Mouse (Mus musculus): Measurements from ENCODE around the gene Olfm1.

Olfm1 gene

GRCm38 (mm10) chr2:28204167-28204566 lies 11.4 kb downstream of the Olfm1 start:
- in situ Hi-C loops (cut with MboI; ENCODE audit: low sequenced_read_pairs), result loop anchor here (5.0 kb wide), 1 partner anchor 208 kb away; no protein-coding TSS in a partner anchor

- in situ Hi-C loops (cut with MboI; ENCODE audit: low sequenced_read_pairs), result loop anchor here (5.0 kb wide), 1 partner anchor 207 kb away; no protein-coding TSS in a partner anchor
These were observed 12.1 kb downstream of the Olfm1 start for GRCm38 (mm10) chr2:28204677-28205466.

GRCm38 (mm10) chr2:28205467-28205805 lies 12.6 kb downstream of the Olfm1 start:
- in situ Hi-C loops (cut with MboI; ENCODE audit: low sequenced_read_pairs), result no loop called here

DNA sequence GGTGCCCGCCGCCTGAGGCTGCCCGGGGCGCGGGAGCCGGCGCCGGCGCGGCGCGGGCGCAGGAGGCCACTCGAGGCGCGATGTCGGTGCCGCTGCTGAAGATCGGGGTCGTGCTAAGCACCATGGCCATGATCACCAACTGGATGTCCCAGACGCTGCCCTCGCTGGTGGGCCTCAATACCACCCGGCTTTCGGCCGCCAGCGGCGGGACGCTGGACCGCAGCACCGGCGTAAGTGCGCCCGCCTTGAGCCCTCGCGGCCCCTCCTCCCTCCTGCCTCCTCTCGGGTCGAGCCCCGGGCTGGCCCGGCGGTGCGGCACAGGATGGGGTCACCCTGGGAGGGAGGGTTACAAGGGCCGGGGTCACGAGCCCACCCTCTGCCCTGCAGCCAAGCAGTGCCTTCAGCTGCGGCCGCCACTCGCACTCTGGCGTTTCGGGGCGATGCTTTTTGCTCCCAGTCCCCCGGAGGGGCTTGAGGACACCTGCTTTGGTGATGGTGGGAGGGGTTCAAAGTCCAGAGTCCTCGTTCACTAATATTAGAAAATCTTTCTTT lies 13.2 kb downstream of the Olfm1 start:
- in situ Hi-C loops (cut with MboI; ENCODE audit: low sequenced_read_pairs), result no loop called here

DNA sequence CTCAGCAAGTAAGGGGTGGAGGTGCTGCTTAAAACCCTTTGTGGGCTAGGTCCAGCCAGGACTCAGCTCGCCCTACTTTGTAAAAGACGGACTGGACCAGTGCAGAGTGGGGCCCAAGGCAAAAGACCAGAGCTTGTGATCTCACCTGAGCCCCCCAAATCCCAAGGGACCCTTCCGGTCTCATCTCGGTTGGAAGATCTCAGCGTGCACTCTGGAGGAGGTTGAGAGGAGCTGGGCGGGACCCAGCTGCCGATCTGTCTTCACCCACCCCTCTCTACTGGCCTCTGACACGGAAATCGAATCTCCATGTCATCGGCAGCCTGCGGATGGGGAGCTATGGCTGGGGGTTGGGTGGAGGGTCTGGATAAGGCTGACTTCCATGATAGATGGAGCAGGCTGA lies 13.7 kb downstream of the Olfm1 start:
- in situ Hi-C loops (cut with MboI; ENCODE audit: low sequenced_read_pairs), result no loop called here

- in situ Hi-C loops (cut with MboI; ENCODE audit: low sequenced_read_pairs), result no loop called here
These were observed 14.5 kb downstream of the Olfm1 start for GRCm38 (mm10) chr2:28207200-28207750.

- in situ Hi-C loops (cut with MboI; ENCODE audit: low sequenced_read_pairs), result no loop called here
These were observed 15.4 kb downstream of the Olfm1 start for GRCm38 (mm10) chr2:28208130-28208745.

- in situ Hi-C loops (cut with MboI; ENCODE audit: low sequenced_read_pairs), result no loop called here
These were observed 16.4 kb downstream of the Olfm1 start for GRCm38 (mm10) chr2:28209211-28209610.

DNA sequence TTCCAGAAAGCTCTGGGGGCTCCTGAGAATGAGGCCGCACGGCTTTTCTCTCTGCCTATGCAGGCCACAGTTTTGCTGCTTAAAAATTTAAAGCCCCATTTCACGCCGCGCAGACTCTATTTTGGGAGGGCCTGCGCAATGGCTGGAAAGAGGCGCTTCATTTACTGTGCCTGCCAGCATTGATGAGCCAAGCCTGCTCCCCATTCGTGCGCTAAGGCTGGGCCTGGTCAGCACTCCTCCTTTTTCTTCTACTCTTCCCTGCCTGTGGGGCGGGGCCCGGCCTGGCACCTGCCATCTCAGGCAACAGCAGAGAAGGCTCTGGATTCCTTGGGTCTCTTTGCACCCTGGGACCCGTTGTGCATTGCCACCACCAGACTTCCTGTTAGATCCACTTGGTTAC lies 16.9 kb downstream of the Olfm1 start:
- in situ Hi-C loops (cut with MboI; ENCODE audit: low sequenced_read_pairs), result no loop called here

- in situ Hi-C loops (cut with MboI; ENCODE audit: low sequenced_read_pairs), result no loop called here
These were observed 17.5 kb downstream of the Olfm1 start for GRCm38 (mm10) chr2:28210273-28210672.

- in situ Hi-C loops (cut with MboI; ENCODE audit: low sequenced_read_pairs), result no loop called here
These were observed 18.9 kb downstream of the Olfm1 start for GRCm38 (mm10) chr2:28211531-28212281.

DNA sequence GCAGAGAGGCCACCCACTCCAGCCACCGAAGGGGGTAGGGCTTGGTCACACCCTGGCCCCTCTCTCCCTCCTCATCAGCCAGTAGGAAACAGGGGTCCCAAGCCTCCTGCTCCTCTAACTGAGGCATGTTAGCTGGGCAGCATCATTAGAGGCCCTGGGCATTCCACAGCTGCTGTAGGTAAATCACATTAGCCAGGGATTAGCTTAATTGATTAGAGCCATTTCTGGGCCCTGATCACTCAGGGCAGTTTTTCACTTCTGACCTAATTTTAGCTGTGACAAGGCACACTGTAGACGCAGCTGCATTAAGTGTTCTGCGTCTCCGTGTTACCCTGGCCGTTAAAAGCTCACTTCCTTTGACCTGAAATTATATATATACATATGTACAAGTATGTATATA lies 20.1 kb downstream of the Olfm1 start:
- in situ Hi-C loops (cut with MboI; ENCODE audit: low sequenced_read_pairs), result no loop called here

- in situ Hi-C loops (cut with MboI; ENCODE audit: low sequenced_read_pairs), result no loop called here
These were observed 23.5 kb downstream of the Olfm1 start for GRCm38 (mm10) chr2:28216211-28216775.

GRCm38 (mm10) chr2:28217783-28218182 lies 25.0 kb downstream of the Olfm1 start:
- in situ Hi-C loops (cut with MboI; ENCODE audit: low sequenced_read_pairs), result no loop called here

DNA sequence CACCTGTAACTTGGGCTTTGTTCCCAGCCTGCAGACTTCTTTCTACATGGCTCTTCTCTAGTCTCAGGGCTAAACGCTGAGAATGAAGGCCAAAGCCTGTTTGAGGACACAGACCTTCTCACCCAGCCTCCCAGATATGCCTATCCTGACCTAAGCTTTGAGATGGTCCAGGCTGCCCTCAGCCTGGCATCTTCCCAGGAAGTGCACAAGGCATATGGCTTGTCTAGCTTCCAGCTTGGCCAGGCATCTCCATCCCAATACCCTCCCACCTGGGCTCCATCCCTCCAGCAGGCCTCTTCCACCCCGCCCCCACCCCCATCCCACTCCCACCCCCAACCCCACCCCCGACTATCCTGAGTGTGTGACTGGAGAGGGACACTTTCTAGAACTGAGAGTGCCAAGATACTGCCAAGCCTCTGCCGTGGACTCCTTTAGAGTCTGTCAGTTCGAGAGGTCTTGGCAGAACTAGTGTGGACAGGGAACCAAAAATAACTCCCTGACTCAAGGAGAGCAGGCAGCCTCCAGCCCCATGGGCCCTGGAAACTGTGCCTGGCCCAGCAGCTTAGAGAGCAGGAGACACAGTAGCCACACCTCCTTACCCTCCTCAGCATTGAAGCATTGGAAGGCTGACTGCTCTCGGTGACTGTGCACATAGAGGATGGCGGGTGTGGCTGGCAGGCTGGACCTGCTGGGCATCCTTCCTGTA lies 26.0 kb downstream of the Olfm1 start:
- in situ Hi-C loops (cut with MboI; ENCODE audit: low sequenced_read_pairs), result no loop called here

GRCm38 (mm10) chr2:28219625-28220024 lies 26.8 kb downstream of the Olfm1 start:
- in situ Hi-C loops (cut with MboI; ENCODE audit: low sequenced_read_pairs), result no loop called here

GRCm38 (mm10) chr2:28221803-28222202 lies 29.0 kb downstream of the Olfm1 start:
- in situ Hi-C loops (cut with MboI; ENCODE audit: low sequenced_read_pairs), result no loop called here

DNA sequence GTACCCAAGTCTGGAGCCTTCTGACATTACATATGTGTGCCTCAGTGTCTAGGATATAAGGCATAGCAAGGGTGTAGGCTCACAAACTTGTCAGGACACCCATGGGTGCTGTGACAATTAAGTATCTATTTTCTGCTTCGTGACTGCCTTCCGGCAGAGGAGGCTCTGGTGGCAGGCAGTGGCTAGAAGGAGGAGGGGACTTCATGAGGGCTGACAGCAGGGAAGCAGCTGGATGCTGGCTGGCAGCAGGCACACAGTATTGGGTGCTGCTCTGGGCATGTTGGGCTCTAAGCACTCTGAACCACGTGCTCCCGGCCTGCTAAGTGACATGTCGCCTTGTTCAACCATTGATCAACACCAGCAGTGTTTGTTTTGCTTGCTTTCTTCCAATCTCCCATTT lies 32.0 kb downstream of the Olfm1 start:
- in situ Hi-C loops (cut with MboI; ENCODE audit: low sequenced_read_pairs), result no loop called here

DNA sequence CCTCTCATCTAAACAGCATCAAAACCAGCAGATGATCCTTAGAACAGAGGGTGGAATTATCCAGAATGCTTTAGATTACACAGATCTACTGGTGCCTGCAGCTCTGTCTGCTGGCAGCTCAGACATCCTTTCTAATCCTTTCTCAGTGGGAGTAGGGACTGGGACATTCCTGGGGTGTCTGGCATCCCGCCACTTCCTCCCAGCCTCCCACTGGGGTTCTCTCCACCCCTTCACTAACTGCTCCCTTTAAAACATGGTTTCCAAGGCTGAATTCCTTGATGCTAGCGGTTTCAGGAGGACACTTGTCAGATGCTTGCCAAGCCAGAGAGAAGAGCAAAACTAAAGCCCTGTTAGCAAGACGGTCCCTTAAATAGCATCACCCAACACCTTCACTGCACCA lies 33.1 kb downstream of the Olfm1 start:
- in situ Hi-C loops (cut with MboI; ENCODE audit: low sequenced_read_pairs), result no loop called here

- in situ Hi-C loops (cut with MboI; ENCODE audit: low sequenced_read_pairs), result no loop called here
These were observed 34.2 kb downstream of the Olfm1 start for GRCm38 (mm10) chr2:28226971-28227370.
